Mouse (Mus musculus) CH12.LX (cell line): ENCODE results near the gene Atp9a. TPM values are rescaled to one million over a fixed set of nuclear protein-coding genes. Genes with fewer than 3 reads are reported as not detected.

Source experiments
- DNase-seq: peaks from one replicate; pipeline ENCODE4 v3.0.0-alpha.2; 2013; ENCODE audit errors: extremely low read depth
- H3K27ac ChIP-seq: 2 replicates; pipeline ENCODE4 v1.5.1; 2012; ENCODE audit warnings: low read depth, mild to moderate bottlenecking, control low read depth, moderate library complexity; ENCODE audit not compliant: insufficient read depth
- H3K27me3 ChIP-seq: replicated peaks from 2 replicates; pipeline ENCODE3; 2012; ENCODE audit warnings: inconsistent platforms
- H3K36me3 ChIP-seq, 2 experiments: replicated peaks in 1 of 2; 2 replicates each; pipeline versions ENCODE3 to v1.6.1; 2012; ENCODE audit warnings: inconsistent platforms in 1 of 2, low read length in 1 of 2, mild to moderate bottlenecking in 1 of 2, mixed read lengths in 1 of 2, moderate library complexity in 1 of 2; ENCODE audit not compliant: control insufficient read depth in 1 of 2, insufficient read depth in 1 of 2
- H3K4me1 ChIP-seq, 2 experiments: 2 replicates each; pipeline ENCODE4 v1.6.1; 2012; ENCODE audit warnings: inconsistent platforms in 1 of 2, moderate library complexity in 1 of 2; ENCODE audit not compliant: insufficient read depth in 2 of 2, control insufficient read depth in 1 of 2
- H3K4me2 ChIP-seq: 2 replicates; pipeline ENCODE4 v1.6.1; 2012; ENCODE audit warnings: low read depth, mild to moderate bottlenecking, control low read depth; ENCODE audit not compliant: poor library complexity, insufficient read depth, severe bottlenecking
- H3K4me3 ChIP-seq, 3 experiments: fragments of 150-350 bp in 1 of 3; sonication (generic) in 1 of 3; replicated peaks in 1 of 3; 2 replicates each; pipeline versions ENCODE3 to v1.5.1; 2011 to 2012; ENCODE audit warnings: low read depth in 2 of 3, low read length in 2 of 3, mild to moderate bottlenecking in 2 of 3, moderate library complexity in 2 of 3, control low read depth in 1 of 3, improper control_type of control experiment in 1 of 3, inconsistent platforms in 1 of 3, mixed read lengths in 1 of 3; ENCODE audit not compliant: poor library complexity in 1 of 3
- H3K79me2 ChIP-seq: replicated peaks from 2 replicates; pipeline ENCODE4 v1.6.1; 2012; ENCODE audit warnings: mild to moderate bottlenecking, moderate library complexity; ENCODE audit not compliant: control insufficient read depth, poor library complexity, insufficient read depth, severe bottlenecking; ENCODE audit errors: extremely low read depth
- H3K9ac ChIP-seq: 2 replicates; pipeline ENCODE4 v1.6.1; 2012; ENCODE audit warnings: low read depth, mild to moderate bottlenecking, control low read depth, moderate library complexity; ENCODE audit not compliant: insufficient read depth
- H3K9me3 ChIP-seq: replicated peaks from 2 replicates; pipeline ENCODE3; 2012; ENCODE audit warnings: low read length, inconsistent platforms, mixed read lengths
- BHLHE40 ChIP-seq: IDR thresholded peaks from 2 replicates; pipeline ENCODE4 v1.6.1; 2011; ENCODE audit warnings: mild to moderate bottlenecking, low read depth, low read length, improper control_type of control experiment
- CTCF ChIP-seq, 2 experiments: IDR thresholded peaks in 1 of 2; conservative IDR thresholded peaks in 1 of 2; 2 replicates each; pipeline ENCODE4 v1.5.1; 2011 to 2012; ENCODE audit warnings: low read depth in 2 of 2, low read length in 2 of 2, improper control_type of control experiment in 1 of 2, inconsistent platforms in 1 of 2, mild to moderate bottlenecking in 1 of 2, moderate library complexity in 1 of 2
- E2F4 ChIP-seq: IDR thresholded peaks from 2 replicates; pipeline ENCODE4 v1.6.1; 2011; ENCODE audit warnings: low read depth, low read length, improper control_type of control experiment; ENCODE audit not compliant: insufficient replicate concordance
- ELF1 ChIP-seq: IDR thresholded peaks from 2 replicates; pipeline ENCODE4 v1.6.1; 2014; ENCODE audit warnings: low read depth, mild to moderate bottlenecking, inconsistent platforms, low read length, improper control_type of control experiment
- EP300 ChIP-seq: IDR thresholded peaks from 2 replicates; pipeline ENCODE4 v1.6.1; 2011; ENCODE audit warnings: low read length, improper control_type of control experiment
- ETS1 ChIP-seq: conservative IDR thresholded peaks from 2 replicates; pipeline ENCODE4 v1.6.1; 2012; ENCODE audit warnings: low read depth, mild to moderate bottlenecking, inconsistent platforms, low read length, improper control_type of control experiment, moderate library complexity
- HCFC1 ChIP-seq: IDR thresholded peaks from 2 replicates; pipeline ENCODE4 v1.6.1; 2012; ENCODE audit warnings: low read depth, mild to moderate bottlenecking, inconsistent platforms, low read length, improper control_type of control experiment
- IRF4 ChIP-seq: IDR thresholded peaks from 2 replicates; pipeline ENCODE4 v1.6.1; 2014; ENCODE audit warnings: low read depth, mild to moderate bottlenecking, inconsistent platforms, low read length, improper control_type of control experiment
- JUN ChIP-seq: IDR thresholded peaks from 2 replicates; pipeline ENCODE4 v1.6.1; 2011; ENCODE audit warnings: low read depth, mild to moderate bottlenecking, low read length, improper control_type of control experiment, moderate library complexity; ENCODE audit not compliant: insufficient read depth
- KAT2A ChIP-seq: IDR thresholded peaks from 2 replicates; pipeline ENCODE4 v1.6.1; 2012; ENCODE audit warnings: low read length, improper control_type of control experiment, inconsistent platforms; ENCODE audit not compliant: insufficient replicate concordance
- MAX ChIP-seq: IDR thresholded peaks from 2 replicates; pipeline ENCODE4 v1.6.1; 2011; ENCODE audit warnings: low read length, improper control_type of control experiment
- MAZ ChIP-seq: IDR thresholded peaks from 2 replicates; pipeline ENCODE4 v1.6.1; 2012; ENCODE audit warnings: low read depth, mild to moderate bottlenecking, inconsistent platforms, low read length, improper control_type of control experiment, moderate library complexity
- MEF2A ChIP-seq: IDR thresholded peaks from 2 replicates; pipeline ENCODE4 v1.6.1; 2014; ENCODE audit warnings: low read depth, mild to moderate bottlenecking, inconsistent platforms, low read length, improper control_type of control experiment, borderline replicate concordance
- NELFE ChIP-seq: IDR thresholded peaks from 2 replicates; pipeline ENCODE4 v1.6.1; 2011; ENCODE audit warnings: low read depth, low read length, improper control_type of control experiment
- NRF1 ChIP-seq: IDR thresholded peaks from 2 replicates; pipeline ENCODE4 v1.6.1; 2014; ENCODE audit warnings: low read depth, mild to moderate bottlenecking, inconsistent platforms, low read length, improper control_type of control experiment, moderate library complexity
- POLR2AphosphoS2 ChIP-seq: IDR thresholded peaks from 2 replicates; pipeline ENCODE4 v1.6.1; 2011; ENCODE audit warnings: low read depth, low read length, improper control_type of control experiment
- RAD21 ChIP-seq: IDR thresholded peaks from 2 replicates; pipeline ENCODE4 v1.6.1; 2011; ENCODE audit warnings: low read depth, mild to moderate bottlenecking, low read length, improper control_type of control experiment, moderate library complexity
- RCOR1 ChIP-seq: conservative IDR thresholded peaks from 2 replicates; pipeline ENCODE4 v1.6.1; 2012; ENCODE audit warnings: low read depth, mild to moderate bottlenecking, inconsistent platforms, low read length, improper control_type of control experiment
- SMC3 ChIP-seq: IDR thresholded peaks from 2 replicates; pipeline ENCODE4 v1.6.1; 2011; ENCODE audit warnings: low read depth, low read length, improper control_type of control experiment
- TCF12 ChIP-seq: IDR thresholded peaks from 2 replicates; pipeline ENCODE4 v1.6.1; 2014; ENCODE audit warnings: low read depth, mild to moderate bottlenecking, inconsistent platforms, low read length, improper control_type of control experiment
- USF1 ChIP-seq: IDR thresholded peaks from 2 replicates; pipeline ENCODE4 v1.6.1; 2014; ENCODE audit warnings: low read depth, mild to moderate bottlenecking, inconsistent platforms, low read length, improper control_type of control experiment
- USF2 ChIP-seq: conservative IDR thresholded peaks from 2 replicates; pipeline ENCODE4 v1.6.1; 2011; ENCODE audit warnings: low read depth, low read length, improper control_type of control experiment
- ZMIZ1 ChIP-seq: IDR thresholded peaks from 2 replicates; pipeline ENCODE4 v1.6.1; 2012; ENCODE audit warnings: low read depth, mild to moderate bottlenecking, inconsistent platforms, low read length, improper control_type of control experiment
- dilution Hi-C: fragments of 300-500 bp; cut with MboI; formaldehyde crosslinking; loops from 2 replicates; pipeline ENCODE4 v1.14.3; 2020; ENCODE audit warnings: low sequenced_read_pairs; ENCODE audit not compliant: extremely low pct_unique_long_range_greater_than_20kb, extremely low pct_ligation_motif_present
- in situ Hi-C: fragments of 300-500 bp; cut with MboI; formaldehyde crosslinking; loops from 3 replicates; pipeline ENCODE4 v1.14.3; 2019; ENCODE audit warnings: low sequenced_read_pairs, low pct_ligation_motif_present, low pct_unique_long_range_greater_than_20kb, mixed read lengths
- polyA plus RNA-seq: library from polyadenylated mRNA; unstranded; fragments of >175 nt; gene quantifications from 2 replicates; pipeline ENCODE4 v1.2.1, GENCODE M21; 2012; ENCODE audit warnings: low read depth; ENCODE audit not compliant: insufficient read length
- total RNA-seq, 2 experiments: library from RNA; depleted of rRNA; stranded (reverse); fragments of 300-350 nt in 1 of 2; fragments of >200 nt in 1 of 2; gene quantifications; 2 replicates each; pipeline ENCODE4 v1.2.3; 2012 to 2014

The Atp9a gene
- total and polyA plus RNA-seq, 3 experiments: 18.9 to 43.7 (median 40.1) TPM

DNA sequence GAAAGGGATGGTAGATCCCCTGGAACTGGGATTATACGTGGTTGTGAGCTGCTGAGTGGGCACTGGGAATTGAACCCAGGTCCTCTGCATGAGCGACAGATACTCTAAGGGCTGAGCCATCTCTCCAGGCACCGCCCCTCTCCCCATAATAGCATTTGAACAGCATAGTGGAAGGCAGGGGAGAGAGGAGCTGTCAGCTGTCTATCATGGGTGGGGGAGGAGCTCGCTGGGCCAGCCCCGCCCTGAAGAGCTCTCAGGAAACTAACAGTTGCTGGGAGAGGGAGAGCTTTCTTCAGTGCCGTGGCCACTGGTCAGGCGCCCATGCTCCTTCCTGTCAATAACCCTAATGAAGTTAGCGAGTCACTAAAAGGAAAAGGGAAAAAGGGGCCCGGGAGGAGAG lies 34.4 kb downstream of the Atp9a start:
- in situ Hi-C loops: no loop called here
- no peak overlapping the region for H3K27ac ChIP-seq
- no peak overlapping the region for H3K4me2 ChIP-seq
- no peak overlapping the region for H3K4me3 ChIP-seq
- H3K9ac ChIP-seq: no peak overlapping the region
- TF ChIP-seq EP300: no peak
- no peak for TF ChIP-seq KAT2A
- no peak for TF ChIP-seq ETS1
- TF ChIP-seq USF2: no peak
- TF ChIP-seq MAX: no peak
- no peak for TF ChIP-seq JUN
- no peak for TF ChIP-seq MEF2A
- no peaks in the 10 kb centered on the region for H3K27me3 ChIP-seq
- no peak for DNase-seq
- no peaks in the 10 kb centered on the region for H3K4me1 ChIP-seq
- no peaks in the 10 kb centered on the region for H3K79me2 ChIP-seq
- dilution Hi-C loops: no loop called here
- no peaks in the 10 kb centered on the region for H3K36me3 ChIP-seq
- peaks cover 5% of the 10 kb centered on the region for H3K9me3 ChIP-seq

- in situ Hi-C loops (no loop called here), dilution Hi-C loops (no loop called here)
- Histone ChIP-seq H3K9me3 (peaks cover 16% of the 10 kb centered on the region), H3K9ac (no peak overlapping the region), H3K4me3 (no peak overlapping the region), H3K4me2 (no peak overlapping the region), H3K79me2 (no peaks in the 10 kb centered on the region), H3K36me3 (no peaks in the 10 kb centered on the region), H3K27ac (no peak overlapping the region), H3K27me3 (no peaks in the 10 kb centered on the region), H3K4me1 (peaks cover 0 to 9% of the 10 kb centered on the region in 2 experiments; a peak in 2 of 4 replicates)
- TF ChIP-seq TCF12: no peak
- TF ChIP-seq IRF4: no peak
- no peak for TF ChIP-seq EP300
- TF ChIP-seq MAZ: no peak
- TF ChIP-seq ZMIZ1: no peak
- TF ChIP-seq NRF1: no peak
- TF ChIP-seq JUN: no peak
- no peak for TF ChIP-seq CTCF (conservative IDR thresholded peaks at IDR 0.05 in 1 of 2, IDR thresholded peaks at IDR 0.05 in 1 of 2; ENCODE audit: low read depth in 2 of 2, low read length in 2 of 2)
- no peak for TF ChIP-seq SMC3
- TF ChIP-seq BHLHE40: no peak
- no peak for TF ChIP-seq E2F4
- TF ChIP-seq RCOR1: no peak
- TF ChIP-seq NELFE: no peak
- TF ChIP-seq USF2: no peak
- TF ChIP-seq ELF1: no peak
- TF ChIP-seq HCFC1: no peak
- TF ChIP-seq RAD21: no peak
- no peak for TF ChIP-seq USF1
- TF ChIP-seq POLR2AphosphoS2: no peak
- DNase-seq: no peak
Observed at GRCm38 (mm10) chr2:168702266-168702665, 39.9 kb downstream of the Atp9a start.
